Mouse (Mus musculus): ENCODE results near the gene Eps15.
A peak's percentile ranks its signal among the peaks of the same experiment; 100 is the strongest.
"Not testable (repeated sequence)": the region's sequence is repeated elsewhere in the genome, so short reads cannot be mapped to it uniquely, and the experiment has no call there.

Gene Eps15

DNA sequence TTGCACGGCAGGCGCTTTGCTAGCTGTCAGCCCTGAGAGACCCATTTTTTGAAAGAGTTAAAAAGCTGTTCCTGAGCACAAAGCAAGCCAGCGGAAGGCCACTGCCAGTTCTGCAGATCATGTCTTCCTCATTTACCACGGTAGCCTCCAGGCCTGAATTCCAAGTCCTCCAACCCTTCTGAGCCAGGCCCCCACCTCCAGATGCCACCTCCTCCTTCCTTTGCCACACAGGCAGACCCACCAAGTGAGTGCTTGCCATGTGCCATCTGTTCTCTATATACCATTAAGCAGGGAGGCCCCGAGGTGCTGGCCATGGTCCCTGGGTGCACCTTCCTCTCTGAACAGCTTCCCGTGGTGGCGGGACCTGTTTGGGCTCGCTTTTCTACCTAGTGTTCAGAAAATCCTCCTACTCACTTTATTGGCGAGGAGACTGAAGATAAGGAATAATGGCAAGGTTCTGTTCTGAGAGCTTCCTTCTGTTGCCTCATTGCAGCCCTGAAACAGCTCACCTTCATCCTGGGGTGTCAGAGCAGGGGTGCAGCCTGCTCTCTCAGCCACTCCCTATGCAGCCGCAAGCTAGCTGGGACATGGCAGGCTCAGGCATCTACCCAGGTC is 120.4 kb downstream of the Eps15 start:
- DNase-seq (ENCODE audit: extremely low read depth, low read depth), result no peak

DNA sequence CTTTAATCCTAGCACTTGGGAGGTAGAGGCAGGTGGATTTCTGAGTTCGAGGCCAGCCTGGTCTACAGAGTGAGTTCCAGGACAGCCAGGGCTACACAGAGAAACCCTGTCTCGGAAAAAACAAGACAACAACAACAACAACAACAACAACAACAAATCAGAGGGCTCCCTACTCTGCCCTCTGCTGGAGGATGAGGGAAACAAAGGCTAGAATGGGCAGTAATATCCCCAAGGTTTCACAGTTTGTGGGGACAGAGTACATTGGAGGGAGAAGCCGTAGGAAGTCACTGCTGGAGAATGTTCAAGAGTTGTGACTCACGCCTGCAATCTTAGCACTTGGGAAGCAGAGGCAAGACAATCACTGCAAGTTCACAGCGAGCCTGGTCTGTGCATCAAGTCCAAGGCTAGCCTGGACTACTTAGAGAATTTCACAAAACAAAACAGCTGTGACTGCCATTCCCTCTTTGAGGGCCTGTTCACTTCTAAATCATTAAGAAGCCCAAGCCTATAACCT is 121.2 kb downstream of the Eps15 start:
- no peak for DNase-seq (ENCODE audit: extremely low read depth, low read depth)

DNA sequence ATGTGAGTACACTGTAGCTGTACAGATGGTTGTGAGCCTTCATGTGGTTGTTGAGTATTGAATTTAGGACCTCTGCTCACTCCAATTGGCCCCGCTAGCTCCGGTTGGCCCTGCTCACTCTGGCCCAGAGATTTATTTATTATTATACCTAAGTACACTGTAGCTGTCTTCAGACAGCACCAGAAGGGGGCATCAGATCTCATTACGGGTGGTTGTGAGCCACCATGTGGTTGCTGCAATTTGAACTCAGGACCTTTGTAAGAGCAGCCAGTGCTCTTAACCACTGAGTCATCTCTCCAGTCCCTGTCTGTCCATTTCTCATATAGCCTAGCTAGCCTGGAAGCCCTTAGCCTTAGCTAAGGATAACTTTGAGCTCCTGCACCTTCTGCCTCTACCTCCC is 124.8 kb downstream of the Eps15 start:
- DNase-seq (ENCODE audit: extremely low read depth, low read depth), result not testable (repeated sequence)

DNA sequence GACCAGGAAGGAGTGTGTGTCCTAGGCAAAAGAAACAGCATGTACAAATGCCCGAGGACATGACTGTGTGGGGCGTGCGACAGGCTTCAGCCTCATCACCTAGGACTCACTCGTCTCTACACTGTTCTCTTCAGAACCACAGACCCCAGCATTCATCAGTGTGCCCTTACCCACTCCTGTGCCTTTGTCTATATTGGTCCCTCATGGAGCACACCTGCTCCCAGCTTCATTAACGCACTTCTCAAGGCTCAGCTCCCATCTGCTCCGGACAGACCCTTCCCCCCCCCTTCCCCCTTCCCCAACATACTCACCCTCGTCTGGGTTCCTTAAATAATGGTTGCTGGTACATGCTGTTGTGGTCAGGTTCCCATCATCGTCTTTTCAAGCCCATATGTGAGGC is 125.3 kb downstream of the Eps15 start:
- DNase-seq (ENCODE audit: extremely low read depth, low read depth), result no peak

DNA sequence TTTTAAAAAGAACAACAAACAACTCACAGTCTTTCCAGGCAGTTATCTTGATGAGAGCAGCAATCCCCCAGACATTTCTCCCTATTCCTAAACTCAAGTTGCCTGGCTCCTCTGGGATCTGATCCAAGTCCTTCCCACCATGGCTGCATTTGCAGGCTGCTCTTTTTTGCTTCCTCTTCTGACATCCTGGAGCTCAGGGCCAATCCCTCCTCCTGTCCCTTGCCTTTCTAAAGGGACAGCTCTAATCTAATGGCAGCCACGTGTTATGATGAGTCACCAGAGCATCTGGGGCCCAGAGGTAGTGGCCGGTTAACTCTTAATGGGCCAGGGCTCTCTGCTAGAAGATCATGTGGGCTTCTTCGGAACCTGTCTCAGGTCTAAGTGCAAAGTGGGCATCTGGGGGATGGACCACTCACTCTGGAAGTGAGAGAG is 126.0 kb downstream of the Eps15 start:
- peak; percentile 84 for DNase-seq (ENCODE audit: extremely low read depth, low read depth)

DNA sequence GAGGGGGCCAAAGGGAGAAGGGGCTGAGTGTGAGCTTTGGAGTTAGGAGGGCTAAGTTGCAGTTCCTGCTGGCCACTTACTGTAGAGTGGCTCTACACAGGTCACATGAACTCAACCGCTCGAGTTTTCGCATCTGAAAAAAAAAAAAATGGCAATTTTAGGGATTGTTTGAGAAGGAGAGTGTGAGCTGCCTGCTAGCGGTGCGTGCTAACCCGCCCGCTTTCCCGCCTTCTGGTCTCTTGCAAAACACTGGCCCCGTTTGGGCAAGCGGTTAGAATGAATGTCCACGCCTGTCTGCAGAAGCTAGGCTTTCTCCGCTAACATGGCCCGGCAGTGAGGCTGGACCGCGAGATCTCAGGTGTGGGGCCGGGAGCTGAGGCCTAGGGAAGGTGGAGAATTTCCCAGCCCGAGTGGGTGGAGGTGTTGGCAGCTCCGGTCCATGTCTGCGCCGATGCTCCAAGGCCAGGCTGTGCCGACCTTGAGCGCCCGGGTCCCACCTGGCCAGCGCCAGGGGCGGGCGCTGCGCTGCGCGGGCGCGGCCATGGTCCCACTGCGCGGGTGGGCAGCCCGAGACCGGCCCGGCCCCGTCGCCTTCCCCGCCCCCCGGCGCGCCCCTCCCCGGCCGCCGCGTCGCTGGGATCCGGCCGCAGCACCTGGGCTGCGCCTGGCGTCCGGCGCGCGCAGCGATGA is 126.6 kb downstream of the Eps15 start, which contains the start of gene Ttc39a:
Gene Ttc39a (plus strand): TSS at position 138 of the 690 bp plus-strand sequence.
- no peak for DNase-seq (ENCODE audit: extremely low read depth, low read depth)

DNA sequence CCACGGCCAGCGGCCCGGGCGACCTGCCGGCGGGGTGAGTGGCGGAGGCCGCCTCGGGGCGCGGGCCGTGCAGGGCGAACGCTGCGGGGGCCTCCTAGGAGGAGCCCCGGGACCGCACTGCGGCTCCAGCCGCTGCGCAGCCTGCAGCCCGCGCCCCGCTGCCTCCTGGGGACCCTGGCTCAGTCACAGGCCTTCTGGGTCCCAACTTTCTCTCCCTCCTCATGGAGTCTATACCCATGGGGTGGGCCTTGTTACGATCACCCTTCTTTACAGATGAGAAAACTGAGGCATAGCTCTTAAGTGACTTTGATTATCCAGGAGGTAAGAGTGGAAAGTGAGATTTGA is 127.1 kb downstream of the Eps15 start:
- DNase-seq (ENCODE audit: extremely low read depth, low read depth), result no peak

DNA sequence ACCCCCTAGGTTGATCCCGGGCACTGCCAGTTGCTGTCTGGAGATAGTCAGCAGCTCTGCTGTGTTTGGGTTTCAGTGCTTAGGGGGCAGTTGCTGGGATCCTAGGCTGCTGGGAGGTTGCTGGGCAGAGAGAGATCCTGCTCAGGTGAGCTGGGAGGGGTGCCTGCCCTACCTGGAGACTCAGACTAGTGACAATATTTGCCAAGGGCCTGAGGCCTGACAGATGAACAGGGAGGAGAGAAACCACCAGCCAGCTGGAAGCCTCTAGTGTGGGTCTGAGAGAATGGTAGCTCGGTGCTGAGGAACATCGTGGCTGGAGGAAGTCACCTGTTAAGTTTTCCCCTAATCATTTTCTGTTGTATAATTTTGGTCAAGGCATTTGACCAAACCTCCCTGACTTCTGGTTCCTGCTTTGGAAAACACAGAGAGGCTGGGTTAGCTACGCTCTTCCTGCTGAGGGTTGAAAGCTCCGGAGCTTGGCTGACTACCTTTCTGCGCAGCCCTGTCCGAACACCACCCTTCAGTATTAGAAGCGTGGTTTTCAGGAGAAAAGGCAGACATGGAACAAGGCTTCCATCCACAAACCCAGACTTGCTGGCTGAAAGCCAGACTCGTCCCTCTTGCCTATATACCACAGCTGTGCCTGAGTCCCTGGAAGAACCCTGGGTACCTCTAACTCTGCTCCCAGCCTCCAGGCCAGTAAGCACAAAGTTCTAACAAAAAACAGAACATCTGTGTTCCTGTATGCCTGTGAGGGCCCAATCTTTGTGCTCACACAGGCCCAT is 127.8 kb downstream of the Eps15 start:
- no peak for DNase-seq (ENCODE audit: extremely low read depth, low read depth)

DNA sequence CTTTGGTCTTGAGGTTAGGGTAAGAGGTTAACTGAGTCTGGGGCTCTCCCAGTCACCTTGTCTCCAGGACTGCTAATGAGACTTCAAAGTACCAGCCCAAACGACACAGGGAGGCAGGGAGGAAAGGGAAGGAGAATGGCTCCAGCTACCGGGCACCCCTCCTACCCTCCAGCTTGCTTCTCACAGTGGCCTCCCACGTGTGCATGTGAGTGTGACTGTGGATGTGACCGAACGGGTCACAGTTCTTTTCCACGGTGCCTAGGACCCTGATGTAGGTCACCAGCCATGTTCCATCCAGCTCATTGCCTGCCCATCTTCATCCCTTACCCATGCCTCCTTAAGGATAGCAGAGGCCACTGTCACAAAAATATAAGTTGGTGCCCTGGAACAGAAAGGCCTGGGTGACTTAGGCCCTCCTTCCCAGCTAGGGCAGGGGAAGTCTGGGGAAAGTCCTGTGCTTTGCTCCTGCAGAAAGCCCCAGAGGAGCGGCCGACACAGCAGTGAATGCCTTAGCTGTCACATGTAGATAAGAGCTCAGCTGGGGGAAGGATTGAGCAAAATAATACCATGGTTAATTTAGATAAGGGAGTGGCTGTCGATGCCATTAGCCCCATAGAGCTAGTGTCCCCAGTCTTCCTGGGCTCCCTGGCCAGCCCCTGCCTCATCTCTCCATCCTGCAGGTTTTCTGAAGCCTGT is 130.8 kb downstream of the Eps15 start:
- DNase-seq (ENCODE audit: extremely low read depth, low read depth), result peak; percentile 86

DNA sequence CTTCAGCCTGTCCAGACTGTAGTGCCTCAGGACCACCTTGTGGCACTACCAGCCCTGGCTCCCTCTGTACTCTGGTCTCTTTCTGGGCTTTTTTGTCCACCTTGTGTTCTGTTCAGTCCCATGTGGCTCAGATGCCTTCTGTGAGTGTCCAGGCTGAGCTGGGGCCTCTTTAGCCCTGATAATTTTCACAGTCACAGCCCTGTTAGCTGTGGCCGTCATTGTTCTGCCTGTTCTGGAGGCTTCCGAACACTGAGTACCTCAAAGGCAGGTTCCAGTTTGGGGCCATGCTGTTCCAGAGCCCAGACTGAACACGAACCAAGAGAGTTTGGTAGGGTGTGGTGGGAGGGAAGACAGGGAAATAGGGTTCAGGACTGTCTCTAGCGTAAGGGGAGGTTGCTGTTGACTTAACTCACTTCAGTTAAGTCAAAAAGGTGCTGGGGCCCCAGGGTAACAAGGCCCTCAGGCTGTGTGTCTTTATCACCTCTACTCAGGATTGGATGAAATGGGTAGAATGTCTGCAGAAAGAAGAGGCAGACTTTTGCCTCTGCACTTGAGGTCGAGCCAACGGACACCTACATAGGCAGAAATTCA is 131.4 kb downstream of the Eps15 start:
- no peak for DNase-seq (ENCODE audit: extremely low read depth, low read depth)

DNA sequence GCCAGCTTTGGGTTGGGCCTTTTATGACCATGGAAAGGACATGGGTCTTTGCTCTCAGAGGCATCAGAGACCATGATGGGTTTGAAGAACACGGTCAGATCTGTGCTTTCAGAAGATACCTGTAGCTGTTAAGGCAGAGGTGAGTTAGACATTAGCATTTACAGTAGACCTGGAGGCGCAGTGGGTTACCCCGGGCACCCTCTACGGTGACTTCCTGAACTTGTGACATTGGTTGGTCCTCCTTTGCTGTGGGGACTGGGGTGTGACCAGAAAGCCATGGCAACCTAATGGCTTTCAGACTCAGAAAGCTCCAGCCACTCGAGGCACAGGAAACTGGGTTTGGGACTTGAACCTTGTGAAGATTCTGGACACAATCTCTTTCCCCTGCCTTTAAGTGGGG is 132.2 kb downstream of the Eps15 start:
- no peak for DNase-seq (ENCODE audit: extremely low read depth, low read depth)

DNA sequence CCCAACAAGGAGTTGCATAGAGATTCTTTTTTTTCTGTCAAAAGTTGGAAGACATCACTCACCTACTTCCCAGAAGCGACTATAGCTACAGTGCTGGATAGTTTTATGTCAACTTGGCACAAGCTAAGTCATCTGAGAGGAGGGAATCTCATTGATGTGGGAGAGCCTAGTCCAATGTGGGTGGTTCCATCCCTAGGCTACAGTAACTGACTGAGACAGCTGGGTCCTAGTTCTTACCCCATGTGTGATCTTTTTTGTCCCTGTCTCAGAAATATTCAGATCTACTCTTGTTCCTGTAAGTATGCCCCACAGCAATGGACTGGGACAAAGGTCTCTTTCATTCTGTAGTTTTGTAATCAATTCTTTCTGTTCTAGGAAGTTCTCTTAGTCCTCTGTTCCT is 137.9 kb downstream of the Eps15 start:
- no peak for DNase-seq (ENCODE audit: extremely low read depth, low read depth)

DNA sequence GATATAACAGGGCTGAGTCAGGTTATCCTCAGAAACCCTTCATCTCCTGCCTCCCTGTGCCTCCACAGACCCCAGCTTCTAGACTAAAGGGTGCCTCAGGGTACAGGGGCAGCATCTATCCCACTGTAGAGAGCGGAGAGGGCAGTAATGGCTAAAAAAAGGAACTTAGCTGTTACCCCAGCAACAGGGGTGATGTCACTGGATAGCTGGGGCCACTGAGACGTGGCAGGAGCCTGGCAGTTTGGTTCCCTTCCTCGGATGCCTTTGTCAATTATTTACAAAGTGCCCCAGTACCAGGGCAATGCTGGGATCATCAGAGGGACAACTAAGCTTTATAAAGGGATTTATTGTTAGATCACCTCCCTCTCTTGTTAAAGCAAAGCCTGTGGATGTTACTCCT is 138.9 kb downstream of the Eps15 start:
- DNase-seq (ENCODE audit: extremely low read depth, low read depth), result no peak

DNA sequence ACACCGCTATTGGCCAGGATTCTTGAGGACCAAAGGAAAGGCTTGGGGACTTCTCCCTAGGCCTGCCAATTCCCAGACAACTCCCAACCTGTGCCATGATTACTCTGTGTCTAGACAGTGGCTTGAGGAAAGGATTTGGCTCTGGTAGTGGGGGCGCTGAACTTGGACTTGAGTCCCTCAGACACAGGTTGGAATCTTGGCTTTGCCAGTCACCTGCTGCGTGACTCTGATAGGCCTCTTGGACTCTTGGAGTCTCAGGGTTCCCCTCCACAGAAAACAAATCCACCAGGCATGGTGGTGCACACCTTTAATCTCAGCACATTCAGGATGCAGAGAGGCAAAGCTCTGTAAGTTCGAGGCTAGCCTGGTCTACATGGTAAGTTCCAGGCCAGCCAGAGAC is 139.5 kb downstream of the Eps15 start:
- DNase-seq (ENCODE audit: extremely low read depth, low read depth), result no peak

DNA sequence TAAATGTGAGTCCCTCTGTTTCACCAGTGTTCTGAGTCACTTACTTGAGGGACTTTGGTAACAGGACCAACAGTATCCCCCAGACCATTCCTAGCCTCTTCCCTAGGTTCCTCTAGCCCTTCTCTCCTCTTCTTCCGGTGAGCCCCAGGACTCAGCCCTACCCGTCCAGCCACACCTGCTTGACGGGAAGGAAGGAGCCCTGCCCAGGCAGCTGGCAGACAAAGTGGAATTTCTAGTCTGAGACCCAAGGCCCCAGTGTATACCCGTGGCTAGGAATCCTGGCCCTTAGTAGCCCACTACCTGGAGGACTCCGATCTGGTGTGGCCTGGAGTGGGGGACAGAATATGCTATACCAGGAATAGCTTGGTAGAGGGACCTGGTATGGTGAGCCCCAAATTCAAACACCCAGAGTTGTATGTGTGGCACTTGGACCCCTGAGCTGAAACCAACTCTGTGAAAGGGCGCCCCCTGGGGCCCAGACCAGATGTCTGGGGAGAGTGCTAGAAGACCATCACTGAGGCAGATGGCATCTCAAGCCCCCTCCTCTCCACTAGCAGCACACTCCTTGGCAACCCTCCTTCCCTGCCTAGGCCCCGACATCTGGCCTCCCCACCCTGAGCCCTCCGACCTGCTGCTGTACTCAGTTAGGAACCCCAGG is 140.2 kb downstream of the Eps15 start:
- no peak for DNase-seq (ENCODE audit: extremely low read depth, low read depth)

DNA sequence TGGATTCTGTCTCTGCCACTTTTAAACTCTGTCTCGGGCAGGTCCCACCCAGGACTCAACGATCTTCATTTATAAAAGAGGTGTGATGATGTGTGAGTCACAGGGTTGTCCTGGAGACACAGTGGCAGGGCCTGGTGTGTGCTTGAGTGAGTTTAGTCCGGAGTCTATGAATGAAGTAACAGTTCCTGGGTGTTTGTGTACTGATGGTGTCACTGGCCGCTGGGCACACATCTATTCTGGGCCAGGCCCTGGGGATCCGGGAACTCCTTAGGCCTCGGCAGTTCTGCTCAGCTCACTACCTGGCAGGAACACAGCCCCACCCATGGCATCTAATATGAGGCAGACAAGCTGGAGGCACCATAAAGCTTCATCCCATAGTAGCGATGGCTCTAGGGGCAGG is 141.5 kb downstream of the Eps15 start:
- DNase-seq (ENCODE audit: extremely low read depth, low read depth), result no peak

DNA sequence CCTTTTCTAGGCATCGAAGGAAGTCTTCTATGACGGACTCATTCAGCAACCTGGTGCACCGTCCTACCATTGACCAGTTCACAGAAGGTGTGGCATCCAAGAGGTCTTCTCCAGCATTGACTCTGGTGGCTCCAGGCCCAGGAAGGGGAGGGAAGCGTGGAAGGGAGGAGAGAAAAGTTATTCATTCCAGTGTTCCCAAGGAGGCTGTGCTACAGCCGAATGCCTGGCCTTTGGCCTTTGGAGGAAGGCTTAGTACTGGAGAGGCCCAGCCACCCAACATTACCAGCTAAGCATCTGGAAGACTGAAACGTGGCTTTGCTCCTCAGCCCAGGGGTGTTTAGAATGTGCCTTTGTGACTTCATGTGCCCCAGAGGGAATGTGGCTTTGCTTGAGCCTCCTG is 142.4 kb downstream of the Eps15 start:
- DNase-seq (ENCODE audit: extremely low read depth, low read depth), result no peak

DNA sequence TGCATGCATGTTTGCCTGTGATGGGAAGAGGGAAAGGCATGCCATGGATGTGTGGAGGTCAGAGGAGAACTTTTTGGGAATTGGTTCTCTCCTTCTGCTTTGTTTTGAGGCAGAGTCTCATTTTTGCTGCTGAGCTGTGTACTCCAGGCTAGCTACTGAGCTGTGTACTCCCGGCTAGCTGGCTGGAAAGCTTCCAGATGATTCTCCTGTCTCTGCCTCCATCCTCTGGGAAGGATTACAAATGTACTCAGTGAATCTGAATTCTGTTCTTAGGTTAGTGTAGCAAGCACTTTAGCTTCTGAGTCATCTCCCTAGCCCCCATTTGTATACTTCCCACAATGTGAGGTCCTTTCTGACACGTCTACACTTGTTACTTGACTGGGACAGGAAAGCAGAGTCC is 143.4 kb downstream of the Eps15 start:
- DNase-seq (ENCODE audit: extremely low read depth, low read depth), result no peak

DNA sequence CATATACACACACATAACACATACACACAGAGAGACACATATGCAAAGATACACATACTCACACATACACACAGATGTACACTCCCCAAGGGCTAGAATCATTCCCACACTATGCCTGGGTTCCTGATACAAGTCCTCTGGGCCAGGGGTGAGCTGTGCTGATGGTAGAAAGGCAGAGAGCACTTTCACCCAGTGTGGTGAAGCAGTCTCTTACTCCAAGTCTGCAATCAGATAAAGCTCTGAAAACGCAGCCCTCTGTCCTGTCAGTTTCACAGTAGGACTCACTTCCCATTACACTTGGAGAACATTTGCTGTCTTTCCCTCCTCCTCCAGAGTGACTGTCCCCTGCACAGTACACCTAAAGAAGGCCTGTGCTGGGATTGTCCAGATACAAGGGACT is 147.0 kb downstream of the Eps15 start:
- DNase-seq (ENCODE audit: extremely low read depth, low read depth), result no peak

DNA sequence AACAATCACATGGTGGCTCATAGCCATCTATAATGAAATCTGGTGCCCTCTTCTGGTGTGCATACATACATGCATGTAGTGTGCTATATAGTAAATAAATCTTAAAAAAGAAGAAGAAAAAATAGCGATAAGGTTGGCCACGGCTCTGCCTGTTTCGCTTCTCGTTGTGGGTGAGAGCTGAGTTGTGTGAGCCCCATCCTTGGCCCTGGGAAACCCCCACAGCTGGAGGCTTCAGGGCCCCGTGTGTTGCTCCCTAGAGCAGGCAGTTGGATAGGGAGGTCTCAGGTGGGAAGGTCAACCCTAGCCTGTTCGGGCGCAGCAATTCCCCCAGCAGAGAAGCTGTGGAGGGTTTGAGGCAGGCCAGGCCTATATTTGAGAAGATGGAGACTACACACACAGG is 150.2 kb downstream of the Eps15 start:
- DNase-seq (ENCODE audit: extremely low read depth, low read depth), result no peak

DNA sequence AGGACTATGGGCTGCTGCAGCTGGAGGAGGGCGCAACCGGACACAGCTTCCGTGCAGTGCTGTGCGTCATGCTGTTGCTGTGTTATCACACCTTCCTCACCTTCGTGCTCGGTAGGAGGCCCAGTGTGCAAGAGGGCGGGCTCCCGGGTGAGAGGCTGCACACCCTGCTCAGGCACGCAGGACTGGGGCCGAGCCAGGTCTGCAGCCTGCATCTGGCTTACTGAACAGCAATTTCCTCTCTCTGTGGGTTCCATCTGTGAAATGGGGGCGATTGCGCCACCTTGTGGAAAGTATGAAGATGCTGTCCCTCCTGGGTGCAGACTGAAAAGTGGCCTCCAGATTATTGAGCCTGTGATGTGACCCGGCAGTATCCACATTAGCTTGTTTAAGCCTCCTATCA is 150.8 kb downstream of the Eps15 start:
- DNase-seq (ENCODE audit: extremely low read depth, low read depth), result peak; percentile 75

All from MEL-GATA-1-ER (cell line).